Mouse (Mus musculus) lung, adult 2 months (tissue): ENCODE measurements around the gene Cfap36. TPM values are rescaled to one million over a fixed set of nuclear protein-coding genes. Genes with fewer than 3 reads are reported as not detected.

Source experiments
- DNase-seq: peaks from one replicate; pipeline ENCODE4 v3.0.0; 2022
- H3K4me1 ChIP-seq: fragments of 200-500 bp; 2 replicates; pipeline ENCODE4 v1.6.1; 2011; ENCODE audit warnings: low read length; ENCODE audit not compliant: control insufficient read depth, insufficient read depth
- H3K4me3 ChIP-seq: fragments of 200-500 bp; replicated peaks from 2 replicates; pipeline ENCODE3; 2011; ENCODE audit warnings: low read depth, mild to moderate bottlenecking, control low read depth, low read length; ENCODE audit errors: extremely low read depth
- CTCF ChIP-seq: fragments of 200-500 bp; IDR thresholded peaks from 2 replicates; pipeline ENCODE4 v1.5.1; 2011; ENCODE audit warnings: mild to moderate bottlenecking, low read length, control low read depth; ENCODE audit not compliant: insufficient read depth
- POLR2A ChIP-seq: fragments of 200-500 bp; IDR thresholded peaks from 2 replicates; pipeline ENCODE4 v1.6.1; 2011; ENCODE audit warnings: low read depth, mild to moderate bottlenecking, control low read depth, low read length, borderline replicate concordance; ENCODE audit errors: extremely low read depth
- WGBS: fragments of 180-500 bp; shearing (Covaris S2); methylation state at CpG from one replicate; pipeline ENCODE4 v1.1.7; 2018; 5-methylcytosine and 5-hydroxymethylcytosine counted together
- polyA plus RNA-seq: library from polyadenylated mRNA; depleted of rRNA; stranded (reverse); fragments of >200 nt; gene quantifications from 2 replicates; pipeline ENCODE4 v1.2.3, GENCODE M21; 2012

Gene Cfap36
- polyA plus RNA-seq, 1 experiment, result 7.6 TPM

GRCm38 (mm10) chr11:29238551-29238950, 8.7 kb downstream of the Cfap36 start:
- H3K4me1 ChIP-seq, result no peaks in the 10 kb centered on the region
- no peak for TF ChIP-seq CTCF
- no peak for TF ChIP-seq POLR2A
- no peak overlapping the region for H3K4me3 ChIP-seq
- 80% methylated on average over 3 of the region's 3 CpGs for WGBS
- no peak for DNase-seq

GRCm38 (mm10) chr11:29238047-29238446, 9.2 kb downstream of the Cfap36 start:
- DNase-seq, result no peak
- Histone ChIP-seq H3K4me3 (no peak overlapping the region), H3K4me1 (no peaks in the 10 kb centered on the region)
- no peak for TF ChIP-seq POLR2A
- TF ChIP-seq CTCF, result no peak

- Histone ChIP-seq H3K4me3 (no peak overlapping the region), H3K4me1 (no peaks in the 10 kb centered on the region)
- no peak for DNase-seq
- no peak for TF ChIP-seq POLR2A
- TF ChIP-seq CTCF, result no peak
Observed at GRCm38 (mm10) chr11:29237364-29237763, 9.8 kb downstream of the Cfap36 start.

- TF ChIP-seq POLR2A, result no peak
- no peak for TF ChIP-seq CTCF
- DNase-seq, result no peak
- Histone ChIP-seq H3K4me3 (no peak overlapping the region), H3K4me1 (no peaks in the 10 kb centered on the region)
- 71% methylated on average over 1 of the region's 1 CpGs for WGBS
Observed at GRCm38 (mm10) chr11:29233569-29233968, 13.6 kb downstream of the Cfap36 start.

- no peak for DNase-seq
- Histone ChIP-seq H3K4me1 (no peaks in the 10 kb centered on the region), H3K4me3 (no peak overlapping the region)
- TF ChIP-seq POLR2A, result no peak
- 79% methylated on average over 2 of the region's 2 CpGs for WGBS
Observed at GRCm38 (mm10) chr11:29228957-29229356, 18.3 kb downstream of the Cfap36 start.

- Histone ChIP-seq H3K4me1 (no peaks in the 10 kb centered on the region), H3K4me3 (no peak overlapping the region)
- no peak for TF ChIP-seq CTCF
- TF ChIP-seq POLR2A, result no peak
- 68% methylated on average over 2 of the region's 2 CpGs for WGBS
- no peak for DNase-seq
Observed at GRCm38 (mm10) chr11:29224754-29225153, 22.5 kb downstream of the Cfap36 start.

GRCm38 (mm10) chr11:29222310-29222709, 24.9 kb downstream of the Cfap36 start:
- DNase-seq, result no peak
- TF ChIP-seq POLR2A (no peak), CTCF (no peak)
- 56% methylated on average over 5 of the region's 5 CpGs for WGBS
- Histone ChIP-seq H3K4me1 (no peaks in the 10 kb centered on the region), H3K4me3 (no peak overlapping the region)

GRCm38 (mm10) chr11:29219055-29219454, 28.2 kb downstream of the Cfap36 start:
- TF ChIP-seq POLR2A (no peak), CTCF (no peak)
- Histone ChIP-seq H3K4me1 (no peaks in the 10 kb centered on the region), H3K4me3 (no peak overlapping the region)
- DNase-seq, result no peak

GRCm38 (mm10) chr11:29216196-29216595, 31.0 kb downstream of the Cfap36 start:
- Histone ChIP-seq H3K4me3 (no peak overlapping the region), H3K4me1 (no peaks in the 10 kb centered on the region)
- no peak for DNase-seq
- TF ChIP-seq CTCF, result no peak
- no peak for TF ChIP-seq POLR2A
- WGBS, result 86% methylated on average over 2 of the region's 2 CpGs

GRCm38 (mm10) chr11:29209774-29210173, 37.4 kb downstream of the Cfap36 start:
- WGBS, result 88% methylated on average over 2 of the region's 2 CpGs
- DNase-seq, result no peak
- TF ChIP-seq POLR2A (no peak), CTCF (no peak)
- no peaks in the 10 kb centered on the region for H3K4me1 ChIP-seq
- H3K4me3 ChIP-seq, result no peak overlapping the region

- WGBS, result 75% methylated on average over 5 of the region's 5 CpGs
- TF ChIP-seq POLR2A (no peak), CTCF (no peak)
- DNase-seq, result no peak
- no peaks in the 10 kb centered on the region for H3K4me1 ChIP-seq
- H3K4me3 ChIP-seq, result no peak overlapping the region
Observed at GRCm38 (mm10) chr11:29203653-29204052, 43.6 kb downstream of the Cfap36 start.
